Mouse (Mus musculus): ENCODE measurements around the gene Ptcd3.

DNA sequence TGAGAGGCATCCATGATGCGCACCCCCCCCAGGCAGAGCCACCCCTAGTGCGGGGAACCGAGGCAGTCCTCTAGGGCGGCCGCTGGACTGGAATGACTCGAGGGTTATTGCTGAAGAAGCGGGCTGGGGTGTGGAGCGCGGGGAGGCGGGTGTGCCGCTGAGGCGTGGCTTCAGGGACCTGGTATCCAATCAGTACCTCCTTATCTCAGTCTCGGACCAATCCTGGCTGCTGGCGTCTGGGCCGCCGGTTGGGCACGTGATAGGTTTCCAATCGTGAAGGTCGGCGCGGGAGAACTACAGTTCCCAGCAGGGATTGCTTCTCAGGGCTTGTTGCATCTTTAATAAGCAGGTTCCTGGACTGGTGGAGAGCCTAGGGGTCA lies 77.0 kb downstream of the Ptcd3 start:
- TF ChIP-seq CTCF (IDR thresholded peaks at IDR 0.05; ENCODE audit: insufficient read depth, low read length) (no peak), POLR2A (IDR thresholded peaks at IDR 0.05; ENCODE audit: borderline replicate concordance, extremely low read depth, low read depth, low read length) (no peak)
